Mouse (Mus musculus) heart, postnatal 0 days (tissue): ENCODE data around the gene Jmjd1c.

ENCODE experiments used
- CTCF ChIP-seq: IDR thresholded peaks from 2 replicates; pipeline ENCODE4 v1.5.1; 2016; ENCODE audit warnings: antibody characterized with exemption, control low read depth, low read depth
- EP300 ChIP-seq: IDR thresholded peaks from 2 replicates; pipeline ENCODE4 v1.6.1; 2016; ENCODE audit warnings: antibody characterized with exemption, low read depth

- TF ChIP-seq CTCF = no peak
- TF ChIP-seq EP300 = no peak
Observed at GRCm38 (mm10) chr10:67275916-67276315, 180.0 kb downstream of the Jmjd1c start.
